Mouse (Mus musculus) midbrain, embryonic 13.5 days (tissue): ENCODE data around the gene Cacna2d4. TPM values are rescaled to one million over a fixed set of nuclear protein-coding genes. Genes with fewer than 3 reads are reported as not detected.
A peak's percentile ranks its signal among the peaks of the same experiment; 100 is the strongest.

ENCODE experiments used
- ATAC-seq: fragments of 200-750 bp; cut with Nextera tagmentation; 2 replicates; pipeline ENCODE4 v1.8.0; 2017; ENCODE audit warnings: mild to moderate bottlenecking, moderate TSS enrichment, moderate library complexity
- H3K27ac ChIP-seq: fragments of 300-500 bp; sonication (generic); 2 replicates; pipeline ENCODE4 v1.5.1; 2015; ENCODE audit warnings: inconsistent platforms, mild to moderate bottlenecking, moderate library complexity
- H3K27me3 ChIP-seq: fragments of 300-500 bp; sonication (generic); 2 replicates; pipeline ENCODE4 v1.6.1; 2015; ENCODE audit warnings: mild to moderate bottlenecking, inconsistent platforms
- H3K36me3 ChIP-seq: fragments of 300-500 bp; sonication (generic); 2 replicates; pipeline ENCODE4 v1.6.1; 2015; ENCODE audit warnings: mild to moderate bottlenecking, inconsistent platforms
- H3K4me1 ChIP-seq: fragments of 300-500 bp; sonication (generic); replicated peaks from 2 replicates; pipeline ENCODE4 v1.6.1; 2015; ENCODE audit warnings: inconsistent platforms
- H3K4me2 ChIP-seq: fragments of 300-500 bp; sonication (generic); replicated peaks from 2 replicates; pipeline ENCODE4 v1.6.1; 2015; ENCODE audit warnings: moderate library complexity, mild to moderate bottlenecking, inconsistent platforms
- H3K4me3 ChIP-seq: fragments of 300-500 bp; sonication (generic); replicated peaks from 2 replicates; pipeline ENCODE4 v1.5.1; 2015; ENCODE audit warnings: mild to moderate bottlenecking, inconsistent platforms
- H3K9ac ChIP-seq: fragments of 300-500 bp; sonication (generic); replicated peaks from 2 replicates; pipeline ENCODE4 v1.6.1; 2015; ENCODE audit warnings: mild to moderate bottlenecking, inconsistent platforms
- H3K9me3 ChIP-seq: fragments of 300-500 bp; sonication (generic); 2 replicates; pipeline ENCODE4 v1.6.1; 2016; ENCODE audit warnings: mild to moderate bottlenecking, inconsistent platforms
- WGBS: fragments of 180-500 bp; shearing (Covaris S2); methylation state at CpG from one replicate; pipeline ENCODE4 v1.1.7; 2015; 5-methylcytosine and 5-hydroxymethylcytosine counted together
- polyA plus RNA-seq: library from polyadenylated mRNA; unstranded; fragments of >200 nt; fragmentation: Nextera tagmentation; extraction: Ambion mirVana; gene quantifications from 2 replicates; pipeline ENCODE4 v1.2.1, GENCODE M21; 2015

Gene Cacna2d4
- polyA plus RNA-seq, 1 experiment from 2014 or later, result 0.43 TPM

GRCm38 (mm10) chr6:119386421-119386820 lies 150.1 kb downstream of the Cacna2d4 start:
- Histone ChIP-seq H3K4me3 (no peak overlapping the region), H3K4me1 (peaks cover 32% of the 10 kb centered on the region), H3K4me2 (no peak overlapping the region), H3K27me3 (no peaks in the 10 kb centered on the region), H3K27ac (no peak overlapping the region), H3K9ac (no peak overlapping the region), H3K36me3 (no peaks in the 10 kb centered on the region), H3K9me3 (no peaks in the 10 kb centered on the region)
- 93% methylated on average over 4 of the region's 4 CpGs for WGBS
- no peak for ATAC-seq

- Histone ChIP-seq H3K36me3 (no peaks in the 10 kb centered on the region), H3K4me1 (peaks cover 32% of the 10 kb centered on the region), H3K9ac (0 out of 2 replicates have a peak overlapping the region, but pooled peaks have one; percentile 8), H3K27ac (no peak overlapping the region), H3K4me2 (peak overlapping the region; percentile 80), H3K4me3 (no peak overlapping the region), H3K27me3 (no peaks in the 10 kb centered on the region), H3K9me3 (no peaks in the 10 kb centered on the region)
- 94% methylated on average over 1 of the region's 1 CpGs for WGBS
- ATAC-seq, result no peak
Measured at GRCm38 (mm10) chr6:119386821-119387220, 150.5 kb downstream of the Cacna2d4 start.

GRCm38 (mm10) chr6:119387801-119388649 lies 151.7 kb downstream of the Cacna2d4 start:
- no peaks in the 10 kb centered on the region for H3K27me3 ChIP-seq
- 2% methylated on average over 34 of the region's 76 CpGs for WGBS
- no peaks in the 10 kb centered on the region for H3K9me3 ChIP-seq
- H3K36me3 ChIP-seq, result no peaks in the 10 kb centered on the region
- peaks cover 32% of the 10 kb centered on the region for H3K4me1 ChIP-seq
- H3K4me2 ChIP-seq, result peak overlapping the region; percentile 80
- ATAC-seq, result peak; percentile 93
- H3K4me3 ChIP-seq, result peak overlapping the region; percentile 77
- H3K27ac ChIP-seq, result peak overlapping the region; percentile 94
- peak overlapping the region; percentile 88 for H3K9ac ChIP-seq

- 0% methylated on average over 25 of the region's 53 CpGs for WGBS
Measured at GRCm38 (mm10) chr6:119388650-119389012, 152.3 kb downstream of the Cacna2d4 start.

GRCm38 (mm10) chr6:119389089-119389488 lies 152.8 kb downstream of the Cacna2d4 start:
- Histone ChIP-seq H3K4me1 (peaks cover 32% of the 10 kb centered on the region), H3K9ac (peak overlapping the region; percentile 61), H3K27me3 (no peaks in the 10 kb centered on the region), H3K9me3 (no peaks in the 10 kb centered on the region), H3K27ac (peak overlapping the region; percentile 94), H3K36me3 (no peaks in the 10 kb centered on the region), H3K4me3 (peak overlapping the region; percentile 77), H3K4me2 (peak overlapping the region; percentile 56)
- peak; percentile 15 for ATAC-seq
- WGBS, result 20% methylated on average over 10 of the region's 10 CpGs

More at GRCm38 (mm10) chr6:119388650-119389012, 152.3 kb downstream of the Cacna2d4 start:
- no peaks in the 10 kb centered on the region for H3K36me3 ChIP-seq
- peak overlapping the region; percentile 94 for H3K27ac ChIP-seq
- no peaks in the 10 kb centered on the region for H3K27me3 ChIP-seq
- peak overlapping the region; percentile 80 for H3K4me2 ChIP-seq
- H3K9me3 ChIP-seq, result no peaks in the 10 kb centered on the region
- H3K4me3 ChIP-seq, result peak overlapping the region; percentile 77
- H3K9ac ChIP-seq, result peak overlapping the region; percentile 88
- ATAC-seq, result peak; percentile 99
- H3K4me1 ChIP-seq, result peaks cover 32% of the 10 kb centered on the region

GRCm38 (mm10) chr6:119390728-119391127 lies 154.4 kb downstream of the Cacna2d4 start:
- H3K9me3 ChIP-seq, result no peaks in the 10 kb centered on the region
- no peak for ATAC-seq
- no peak overlapping the region for H3K4me3 ChIP-seq
- WGBS, result 94% methylated on average over 4 of the region's 4 CpGs
- H3K27ac ChIP-seq, result no peak overlapping the region
- H3K36me3 ChIP-seq, result no peaks in the 10 kb centered on the region
- H3K4me2 ChIP-seq, result no peak overlapping the region
- H3K4me1 ChIP-seq, result peaks cover 32% of the 10 kb centered on the region
- no peaks in the 10 kb centered on the region for H3K27me3 ChIP-seq
- H3K9ac ChIP-seq, result no peak overlapping the region

GRCm38 (mm10) chr6:119392836-119393235 lies 156.5 kb downstream of the Cacna2d4 start:
- 90% methylated on average over 9 of the region's 9 CpGs for WGBS
- H3K36me3 ChIP-seq, result no peaks in the 10 kb centered on the region
- no peak overlapping the region for H3K27ac ChIP-seq
- no peak overlapping the region for H3K9ac ChIP-seq
- no peaks in the 10 kb centered on the region for H3K9me3 ChIP-seq
- ATAC-seq, result no peak
- H3K4me1 ChIP-seq, result peaks cover 14% of the 10 kb centered on the region
- no peaks in the 10 kb centered on the region for H3K27me3 ChIP-seq
- no peak overlapping the region for H3K4me2 ChIP-seq
- H3K4me3 ChIP-seq, result no peak overlapping the region

- Histone ChIP-seq H3K36me3 (no peaks in the 10 kb centered on the region), H3K4me3 (no peak overlapping the region), H3K4me2 (no peak overlapping the region), H3K9ac (no peak overlapping the region), H3K9me3 (no peaks in the 10 kb centered on the region), H3K27me3 (no peaks in the 10 kb centered on the region), H3K4me1 (no peaks in the 10 kb centered on the region), H3K27ac (no peak overlapping the region)
- ATAC-seq, result no peak
- WGBS, result 88% methylated on average over 14 of the region's 14 CpGs
Measured at GRCm38 (mm10) chr6:119395421-119396308, 159.3 kb downstream of the Cacna2d4 start.

- WGBS, result 83% methylated on average over 5 of the region's 5 CpGs
- no peaks in the 10 kb centered on the region for H3K4me1 ChIP-seq
- ATAC-seq, result no peak
- H3K9ac ChIP-seq, result no peak overlapping the region
- no peak overlapping the region for H3K4me2 ChIP-seq
- H3K27me3 ChIP-seq, result no peaks in the 10 kb centered on the region
- no peak overlapping the region for H3K4me3 ChIP-seq
- no peak overlapping the region for H3K27ac ChIP-seq
- H3K9me3 ChIP-seq, result no peaks in the 10 kb centered on the region
- H3K36me3 ChIP-seq, result no peaks in the 10 kb centered on the region
Measured at GRCm38 (mm10) chr6:119396309-119396634, 159.9 kb downstream of the Cacna2d4 start.

GRCm38 (mm10) chr6:119399371-119399770 lies 163.0 kb downstream of the Cacna2d4 start:
- no peaks in the 10 kb centered on the region for H3K36me3 ChIP-seq
- no peak overlapping the region for H3K9ac ChIP-seq
- H3K4me3 ChIP-seq, result no peak overlapping the region
- ATAC-seq, result no peak
- H3K4me1 ChIP-seq, result no peaks in the 10 kb centered on the region
- no peaks in the 10 kb centered on the region for H3K9me3 ChIP-seq
- H3K4me2 ChIP-seq, result no peak overlapping the region
- no peak overlapping the region for H3K27ac ChIP-seq
- no peaks in the 10 kb centered on the region for H3K27me3 ChIP-seq
- 95% methylated on average over 3 of the region's 3 CpGs for WGBS

GRCm38 (mm10) chr6:119400649-119401048 lies 164.3 kb downstream of the Cacna2d4 start:
- Histone ChIP-seq H3K4me1 (no peaks in the 10 kb centered on the region), H3K27ac (no peak overlapping the region), H3K9ac (no peak overlapping the region), H3K4me2 (no peak overlapping the region), H3K36me3 (no peaks in the 10 kb centered on the region), H3K27me3 (no peaks in the 10 kb centered on the region), H3K9me3 (no peaks in the 10 kb centered on the region), H3K4me3 (no peak overlapping the region)
- WGBS, result 92% methylated on average over 3 of the region's 3 CpGs
- no peak for ATAC-seq
